Mouse (Mus musculus) erythroid progenitor cell, adult 5-6 weeks (primary cell): ENCODE measurements around the gene Abl1. TPM values are rescaled to one million over a fixed set of nuclear protein-coding genes. Genes with fewer than 3 reads are reported as not detected.

Experiments
- ATAC-seq: replicated peaks from 2 replicates; pipeline ENCODE4 v1.8.0; 2016; ENCODE audit warnings: moderate number of reproducible peaks, mild to moderate bottlenecking, moderate TSS enrichment, inconsistent platforms; ENCODE audit not compliant: poor library complexity, low FRiP score, severe bottlenecking
- total RNA-seq, 2 experiments: library from RNA; stranded (forward) in 1 of 2; stranded (reverse) in 1 of 2; fragments of 150-400 nt in 1 of 2; fragments of 186-747, 209-891 nt in 1 of 2; gene quantifications; 2 replicates each; pipeline versions ENCODE4 v1.2.3 to v1.2.4; 2015 to 2017; ENCODE audit warnings: low replicate concordance in 2 of 2

The Abl1 gene
- total RNA-seq, 2 experiments from 2014 or later = 26.5 to 26.8 TPM

- no peak for ATAC-seq
Measured at GRCm38 (mm10) chr2:31846692-31847660, 158.8 kb downstream of the Abl1 start.

- ATAC-seq = no peak
Measured at GRCm38 (mm10) chr2:31847908-31848307, 159.7 kb downstream of the Abl1 start.

GRCm38 (mm10) chr2:31850141-31850540 lies 162.0 kb downstream of the Abl1 start:
- no peak for ATAC-seq

Other genes with a start within 250 kb of the Abl1 start
- 5.0 and 15.1 TPM in 2 replicates for gene Ass1, start 218.2 kb upstream of the Abl1 start, total RNA-seq (2015; ENCODE audit: low replicate concordance)
- 3.9 and 6.1 TPM in 2 replicates for gene Ass1, start 218.2 kb upstream of the Abl1 start, total RNA-seq (2017; ENCODE audit: low replicate concordance)
- gene Fubp3, start 115.7 kb upstream of the Abl1 start, total RNA-seq (2015; ENCODE audit: low replicate concordance) = 3.4 and 3.6 TPM in 2 replicates
- gene Fubp3, start 115.7 kb upstream of the Abl1 start, total RNA-seq (2017; ENCODE audit: low replicate concordance) = 3.6 and 5.0 TPM in 2 replicates
- gene Prdm12, start 48.3 kb upstream of the Abl1 start, total RNA-seq (2015; ENCODE audit: low replicate concordance) = not detected in 2 replicates
- gene Prdm12, start 48.3 kb upstream of the Abl1 start, total RNA-seq (2017; ENCODE audit: low replicate concordance) = not detected in 2 replicates
- gene Exosc2, start 17.7 kb upstream of the Abl1 start, total RNA-seq (2015; ENCODE audit: low replicate concordance) = 13.4 and 15.9 TPM in 2 replicates
- gene Exosc2, start 17.7 kb upstream of the Abl1 start, total RNA-seq (2017; ENCODE audit: low replicate concordance) = 12.6 and 25.5 TPM in 2 replicates
- gene Qrfp, start 122.2 kb downstream of the Abl1 start, total RNA-seq (2015; ENCODE audit: low replicate concordance) = not detected in 2 replicates
- not detected in 2 replicates for gene Qrfp, start 122.2 kb downstream of the Abl1 start, total RNA-seq (2017; ENCODE audit: low replicate concordance)
- gene Fibcd1, start 157.6 kb downstream of the Abl1 start, total RNA-seq (2015; ENCODE audit: low replicate concordance) = not detected in 2 replicates
- gene Fibcd1, start 157.6 kb downstream of the Abl1 start, total RNA-seq (2017; ENCODE audit: low replicate concordance) = not detected in 2 replicates
- gene Lamc3, start 198.9 kb downstream of the Abl1 start, total RNA-seq (2015; ENCODE audit: low replicate concordance) = not detected in 2 replicates
- not detected in 2 replicates for gene Lamc3, start 198.9 kb downstream of the Abl1 start, total RNA-seq (2017; ENCODE audit: low replicate concordance)